Mouse (Mus musculus): ENCODE results near the gene Nptx1. TPM values are rescaled to one million over a fixed set of nuclear protein-coding genes. Genes with fewer than 3 reads are reported as not detected.

Gene Nptx1
- polyA plus RNA-seq (2015; fragmentation: Nextera tagmentation; extraction: Ambion mirVana): 0.66 and 0.75 TPM in 2 replicates

DNA sequence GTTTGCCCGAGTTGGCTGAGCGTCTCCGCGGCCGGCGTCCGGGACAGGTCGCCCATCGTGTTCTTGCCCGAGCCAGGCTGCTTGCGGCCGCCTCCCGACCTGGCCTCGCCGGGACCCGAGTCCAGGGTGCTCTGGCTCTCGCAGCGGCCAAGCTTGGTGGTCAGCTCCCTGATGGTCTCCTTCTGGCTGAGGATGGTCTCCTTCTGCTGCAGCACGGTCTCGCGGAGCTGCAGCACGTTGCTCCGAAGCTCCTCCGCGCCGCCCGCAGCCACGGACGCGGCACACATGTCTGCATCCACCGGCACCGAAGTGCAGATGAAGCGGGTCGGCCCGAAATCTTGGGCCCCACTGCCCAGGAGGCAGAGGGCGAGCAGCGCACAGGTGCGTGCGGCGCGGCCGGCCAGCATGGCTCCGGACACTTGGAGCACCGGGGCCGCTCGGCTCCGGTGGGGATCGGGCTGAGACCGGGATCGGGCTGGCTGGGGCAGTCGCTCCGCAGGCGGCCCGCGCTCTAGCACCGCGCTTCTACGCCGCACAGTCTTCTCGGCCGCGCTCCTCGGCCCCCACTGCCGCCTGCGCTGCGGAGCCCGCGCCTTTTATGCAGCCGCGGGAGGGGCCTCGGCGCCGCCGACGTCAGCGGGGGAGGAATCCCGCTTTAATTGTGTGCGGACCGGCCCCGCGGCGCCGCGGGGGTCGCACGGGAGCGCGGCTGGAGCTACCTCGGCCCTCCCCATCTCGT is at the start of gene Nptx1:
TSS of gene Nptx1 (minus strand) at position 571 of the 739 bp plus-strand sequence.
- Histone ChIP-seq H3K9ac (peak within 1 kb of the TSS; percentile 74), H3K4me3 (peak within 1 kb of the TSS; percentile 59), H3K27ac (replicated peaks) (no peak within 1 kb of the TSS), H3K4me2 (peak within 1 kb of the TSS; percentile 90), H3K27me3 (replicated peaks) (peaks cover 99% of the 10 kb centered on the region), H3K4me1 (peaks cover 48% of the 10 kb centered on the region), H3K9me3 (no peaks in the 10 kb centered on the region), H3K36me3 (no peaks in the 10 kb centered on the region)
- under 1% methylated on average over 85 of the region's 90 CpGs for WGBS
- ATAC-seq (ENCODE audit: extremely low read depth, insufficient number of reproducible peaks, low FRiP score, low TSS enrichment): no peak

DNA sequence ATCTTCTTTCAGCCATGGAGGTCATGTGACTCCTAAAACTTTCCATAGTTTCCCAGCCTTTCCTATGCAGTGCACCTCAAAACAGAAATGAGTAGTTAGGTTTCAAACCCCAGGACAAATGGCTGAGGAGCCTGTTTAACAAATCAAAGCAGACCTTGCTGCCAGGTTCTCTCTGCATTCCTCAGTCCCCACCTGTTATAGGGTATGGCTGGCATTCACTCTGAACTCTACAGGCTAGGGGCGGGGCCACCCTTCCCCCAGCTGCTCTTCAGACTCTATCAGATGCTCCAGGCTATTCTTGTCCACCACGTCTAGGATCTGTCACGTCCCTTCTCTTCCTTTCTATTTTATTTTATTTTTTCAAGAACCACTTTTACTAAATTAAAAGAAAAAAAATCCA is 46.4 kb upstream of the Nptx1 start:
- H3K27ac ChIP-seq (replicated peaks): no peak overlapping the region
- H3K9me3 ChIP-seq: no peaks in the 10 kb centered on the region
- H3K27me3 ChIP-seq (replicated peaks): peaks cover 20% of the 10 kb centered on the region
- H3K9ac ChIP-seq: no peak overlapping the region
- H3K4me3 ChIP-seq: no peak overlapping the region
- H3K36me3 ChIP-seq: no peaks in the 10 kb centered on the region
- no peak for ATAC-seq (ENCODE audit: extremely low read depth, insufficient number of reproducible peaks, low FRiP score, low TSS enrichment)
- 17% methylated on average over 3 of the region's 3 CpGs for WGBS
- no peak overlapping the region for H3K4me2 ChIP-seq
- H3K4me1 ChIP-seq: peaks cover 4% of the 10 kb centered on the region

DNA sequence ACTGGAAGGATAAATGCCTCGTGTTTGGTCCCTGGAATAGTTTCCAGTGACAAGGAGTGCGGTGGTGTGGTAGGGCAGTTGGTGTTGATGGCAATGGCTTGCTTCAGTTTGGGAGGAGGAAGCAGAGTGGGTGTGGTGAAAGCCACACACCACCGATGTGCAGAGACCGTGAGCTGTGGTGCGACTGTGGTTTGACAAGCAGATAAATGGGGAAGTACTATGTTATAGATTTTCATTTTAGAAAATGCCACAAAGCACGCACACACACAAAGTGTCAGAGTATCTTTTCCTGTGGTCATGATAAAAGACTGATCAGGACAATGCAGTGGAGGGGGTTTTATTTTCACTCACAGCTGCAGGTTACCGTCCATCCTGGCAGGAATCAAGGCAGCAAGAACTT is 41.7 kb upstream of the Nptx1 start:
- WGBS: 70% methylated on average over 7 of the region's 7 CpGs
- Histone ChIP-seq H3K4me3 (no peak overlapping the region), H3K4me2 (no peak overlapping the region), H3K9me3 (no peaks in the 10 kb centered on the region), H3K4me1 (peaks cover 19% of the 10 kb centered on the region), H3K36me3 (no peaks in the 10 kb centered on the region), H3K27ac (replicated peaks) (no peak overlapping the region), H3K9ac (no peak overlapping the region), H3K27me3 (replicated peaks) (peaks cover 20% of the 10 kb centered on the region)
- no peak for ATAC-seq (ENCODE audit: extremely low read depth, insufficient number of reproducible peaks, low FRiP score, low TSS enrichment)

GRCm38 (mm10) chr11:119587112-119587511 is 39.6 kb upstream of the Nptx1 start:
- ATAC-seq (ENCODE audit: extremely low read depth, insufficient number of reproducible peaks, low FRiP score, low TSS enrichment): no peak
- peaks cover 16% of the 10 kb centered on the region; the same call in 1 of the 2 replicates for H3K4me1 ChIP-seq
- H3K4me2 ChIP-seq: no peak overlapping the region
- WGBS: 37% methylated on average over 5 of the region's 5 CpGs
- no peaks in the 10 kb centered on the region for H3K36me3 ChIP-seq
- no peak overlapping the region for H3K27ac ChIP-seq (replicated peaks)
- H3K9ac ChIP-seq: peak overlapping the region; percentile 37; the same call in 1 of the 2 replicates
- H3K4me3 ChIP-seq: no peak overlapping the region
- H3K27me3 ChIP-seq (replicated peaks): peaks cover 7% of the 10 kb centered on the region
- no peaks in the 10 kb centered on the region for H3K9me3 ChIP-seq

DNA sequence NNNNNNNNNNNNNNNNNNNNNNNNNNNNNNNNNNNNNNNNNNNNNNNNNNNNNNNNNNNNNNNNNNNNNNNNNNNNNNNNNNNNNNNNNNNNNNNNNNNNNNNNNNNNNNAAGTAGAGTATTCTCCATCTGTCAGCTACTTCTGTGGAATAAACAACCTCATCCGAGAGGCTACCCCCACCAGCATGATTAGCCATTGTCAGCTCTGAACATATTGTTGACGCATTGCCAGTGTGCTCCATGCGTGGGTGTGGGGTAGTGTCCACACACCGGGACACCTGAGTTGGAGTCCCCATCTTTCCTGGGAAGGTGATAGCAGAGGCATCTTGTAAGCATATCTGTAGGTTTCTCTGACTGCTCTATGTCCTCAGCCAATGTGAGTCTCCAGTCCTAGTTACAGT is 39.0 kb upstream of the Nptx1 start:
- Histone ChIP-seq H3K4me1 (peaks cover 16% of the 10 kb centered on the region; the same call in 1 of the 2 replicates), H3K9me3 (no peaks in the 10 kb centered on the region), H3K9ac (no peak overlapping the region), H3K27ac (replicated peaks) (no peak overlapping the region), H3K4me2 (no peak overlapping the region), H3K27me3 (replicated peaks) (peaks cover 7% of the 10 kb centered on the region), H3K36me3 (no peaks in the 10 kb centered on the region), H3K4me3 (no peak overlapping the region)
- no peak for ATAC-seq (ENCODE audit: extremely low read depth, insufficient number of reproducible peaks, low FRiP score, low TSS enrichment)
- WGBS: 74% methylated on average over 4 of the region's 4 CpGs

- Histone ChIP-seq H3K4me1 (peaks cover 12% of the 10 kb centered on the region), H3K4me3 (no peak overlapping the region), H3K4me2 (peak overlapping the region; percentile 27; the same call in 1 of the 2 replicates), H3K27me3 (replicated peaks) (peaks cover 4% of the 10 kb centered on the region; the same call in 1 of the 2 replicates), H3K9me3 (no peaks in the 10 kb centered on the region), H3K36me3 (no peaks in the 10 kb centered on the region), H3K27ac (replicated peaks) (no peak overlapping the region), H3K9ac (0 out of 2 replicates have a peak overlapping the region, but pooled peaks have one; percentile 40)
- 68% methylated on average over 2 of the region's 2 CpGs for WGBS
- no peak for ATAC-seq (ENCODE audit: extremely low read depth, insufficient number of reproducible peaks, low FRiP score, low TSS enrichment)
These were observed 30.2 kb upstream of the Nptx1 start for GRCm38 (mm10) chr11:119577721-119578120.

DNA sequence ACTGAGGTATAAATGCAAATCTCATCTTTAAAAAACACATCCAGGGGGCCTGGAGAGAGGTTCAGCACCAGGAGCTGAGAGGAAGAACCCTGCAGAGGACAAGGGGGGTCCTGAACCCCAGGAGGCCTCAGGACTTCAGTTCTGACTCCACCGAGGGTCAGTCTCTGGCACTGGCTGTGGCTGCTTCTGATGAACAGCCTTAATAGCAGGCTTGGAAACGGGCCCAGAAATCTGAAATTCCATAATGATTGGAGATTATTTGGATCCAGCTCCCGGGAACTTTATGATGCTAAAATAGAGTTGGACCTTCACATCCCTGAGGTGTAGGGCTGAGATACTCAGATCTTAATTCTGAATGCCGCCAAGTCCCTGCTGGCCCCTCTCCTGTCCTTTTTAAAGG is 29.3 kb upstream of the Nptx1 start:
- 8% methylated on average over 4 of the region's 4 CpGs for WGBS
- H3K9me3 ChIP-seq: no peaks in the 10 kb centered on the region
- H3K4me2 ChIP-seq: peak overlapping the region; percentile 27
- ATAC-seq (ENCODE audit: extremely low read depth, insufficient number of reproducible peaks, low FRiP score, low TSS enrichment): no peak
- H3K27me3 ChIP-seq (replicated peaks): peaks cover 4% of the 10 kb centered on the region; the same call in 1 of the 2 replicates
- no peak overlapping the region for H3K4me3 ChIP-seq
- H3K27ac ChIP-seq (replicated peaks): peak overlapping the region; percentile 48
- no peaks in the 10 kb centered on the region for H3K36me3 ChIP-seq
- peaks cover 12% of the 10 kb centered on the region for H3K4me1 ChIP-seq
- H3K9ac ChIP-seq: peak overlapping the region; percentile 47; the same call in 1 of the 2 replicates

DNA sequence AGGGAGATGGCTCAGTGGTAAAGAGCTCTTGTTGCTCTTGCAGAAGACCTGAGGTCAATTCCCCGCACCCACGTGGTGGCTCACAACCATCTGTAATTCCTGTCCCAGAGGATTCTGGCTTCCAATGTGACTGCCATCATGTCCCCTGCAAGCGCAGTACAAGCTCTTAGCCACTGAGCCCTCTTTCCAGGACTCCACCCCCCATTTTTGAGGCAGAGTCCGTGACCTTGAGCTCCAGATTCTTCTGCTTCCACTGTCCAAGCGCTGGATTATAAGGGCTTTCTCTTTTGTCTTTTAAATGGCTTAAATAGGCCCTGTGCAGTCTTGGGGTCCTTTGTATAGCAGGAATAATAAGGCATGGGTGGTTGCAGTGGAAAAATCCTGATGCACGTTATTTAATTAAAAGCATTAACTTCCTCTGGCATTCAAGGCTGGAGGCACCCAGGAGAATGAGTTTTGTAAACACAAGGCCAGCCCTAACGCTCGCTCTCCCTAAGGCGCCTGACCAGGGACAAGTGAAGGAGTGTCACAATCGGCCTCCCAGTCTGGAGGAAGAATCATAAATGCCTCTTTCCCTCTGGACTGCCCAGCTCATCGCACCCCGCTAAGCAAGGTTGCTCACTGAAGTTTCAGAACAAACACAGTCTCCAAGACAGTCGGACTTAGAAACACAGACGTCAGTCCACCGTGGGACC is 24.9 kb upstream of the Nptx1 start:
- Histone ChIP-seq H3K27me3 (replicated peaks) (peaks cover 4% of the 10 kb centered on the region; the same call in 1 of the 2 replicates), H3K36me3 (no peaks in the 10 kb centered on the region), H3K9me3 (no peaks in the 10 kb centered on the region), H3K27ac (replicated peaks) (no peak overlapping the region), H3K4me1 (peaks cover 10% of the 10 kb centered on the region), H3K4me3 (no peak overlapping the region), H3K4me2 (no peak overlapping the region), H3K9ac (no peak overlapping the region)
- ATAC-seq (ENCODE audit: extremely low read depth, insufficient number of reproducible peaks, low FRiP score, low TSS enrichment): no peak
- 67% methylated on average over 15 of the region's 15 CpGs for WGBS

- Histone ChIP-seq H3K36me3 (no peaks in the 10 kb centered on the region), H3K27ac (replicated peaks) (no peak overlapping the region), H3K9me3 (no peaks in the 10 kb centered on the region), H3K4me2 (no peak overlapping the region), H3K4me3 (no peak overlapping the region), H3K9ac (no peak overlapping the region), H3K4me1 (peaks cover 13% of the 10 kb centered on the region), H3K27me3 (replicated peaks) (peaks cover 53% of the 10 kb centered on the region)
- no peak for ATAC-seq (ENCODE audit: extremely low read depth, insufficient number of reproducible peaks, low FRiP score, low TSS enrichment)
- 48% methylated on average over 5 of the region's 5 CpGs for WGBS
These were observed 18.6 kb upstream of the Nptx1 start for GRCm38 (mm10) chr11:119566188-119566587.

GRCm38 (mm10) chr11:119565684-119566083 is 18.1 kb upstream of the Nptx1 start:
- peaks cover 13% of the 10 kb centered on the region for H3K4me1 ChIP-seq
- H3K9me3 ChIP-seq: no peaks in the 10 kb centered on the region
- 27% methylated on average over 10 of the region's 10 CpGs for WGBS
- H3K4me2 ChIP-seq: peak overlapping the region; percentile 30; the same call in 1 of the 2 replicates
- H3K9ac ChIP-seq: no peak overlapping the region
- no peaks in the 10 kb centered on the region for H3K36me3 ChIP-seq
- no peak overlapping the region for H3K27ac ChIP-seq (replicated peaks)
- no peak overlapping the region for H3K4me3 ChIP-seq
- no peak for ATAC-seq (ENCODE audit: extremely low read depth, insufficient number of reproducible peaks, low FRiP score, low TSS enrichment)
- peaks cover 56% of the 10 kb centered on the region for H3K27me3 ChIP-seq (replicated peaks)

GRCm38 (mm10) chr11:119565021-119565420 is 17.5 kb upstream of the Nptx1 start:
- Histone ChIP-seq H3K9ac (no peak overlapping the region), H3K27me3 (replicated peaks) (peaks cover 62% of the 10 kb centered on the region), H3K4me3 (no peak overlapping the region), H3K4me1 (peaks cover 13% of the 10 kb centered on the region), H3K27ac (replicated peaks) (no peak overlapping the region), H3K36me3 (no peaks in the 10 kb centered on the region), H3K9me3 (no peaks in the 10 kb centered on the region), H3K4me2 (no peak overlapping the region)
- WGBS: 59% methylated on average over 7 of the region's 7 CpGs
- ATAC-seq (ENCODE audit: extremely low read depth, insufficient number of reproducible peaks, low FRiP score, low TSS enrichment): no peak
